Mouse (Mus musculus): Measurements from ENCODE around the gene Dram1. TPM values are rescaled to one million over a fixed set of nuclear protein-coding genes. Genes with fewer than 3 reads are reported as not detected.

Dram1 gene
- polyA plus RNA-seq, 1 experiment, result 8.4 TPM

- Histone ChIP-seq H3K4me3 (replicated peaks; ENCODE audit: control insufficient read depth, low read depth, low read length) (peak overlapping the region; percentile 10), H3K4me1 (ENCODE audit: control insufficient read depth, insufficient read depth, low read length) (peaks cover 1% of the 10 kb centered on the region), H3K27ac (ENCODE audit: control insufficient read depth, insufficient read depth, low read depth, low read length, poor library complexity) (peak overlapping the region; percentile 43)
- WGBS, result 61% methylated on average over 17 of the region's 17 CpGs
- no peak for TF ChIP-seq CTCF (IDR thresholded peaks at IDR 0.05; ENCODE audit: control insufficient read depth, insufficient read depth, low read length)
- TF ChIP-seq POLR2A (IDR thresholded peaks at IDR 0.05; ENCODE audit: borderline replicate concordance, control insufficient read depth, low read depth, low read length), result no peak
Observed at GRCm38 (mm10) chr10:88412290-88412995, 33.6 kb upstream of the Dram1 start.

GRCm38 (mm10) chr10:88409751-88410150 is 30.9 kb upstream of the Dram1 start:
- peaks cover 1% of the 10 kb centered on the region for H3K4me1 ChIP-seq (ENCODE audit: control insufficient read depth, insufficient read depth, low read length)
- no peak overlapping the region for H3K4me3 ChIP-seq (replicated peaks; ENCODE audit: control insufficient read depth, low read depth, low read length)
- no peak for TF ChIP-seq CTCF (IDR thresholded peaks at IDR 0.05; ENCODE audit: control insufficient read depth, insufficient read depth, low read length)
- TF ChIP-seq POLR2A (IDR thresholded peaks at IDR 0.05; ENCODE audit: borderline replicate concordance, control insufficient read depth, low read depth, low read length), result no peak
- 36% methylated on average over 2 of the region's 2 CpGs for WGBS
- no peak overlapping the region for H3K27ac ChIP-seq (ENCODE audit: control insufficient read depth, insufficient read depth, low read depth, low read length, poor library complexity)

GRCm38 (mm10) chr10:88407875-88408631 is 29.2 kb upstream of the Dram1 start:
- Histone ChIP-seq H3K4me1 (ENCODE audit: control insufficient read depth, insufficient read depth, low read length) (peaks cover 1% of the 10 kb centered on the region), H3K4me3 (replicated peaks; ENCODE audit: control insufficient read depth, low read depth, low read length) (no peak overlapping the region), H3K27ac (ENCODE audit: control insufficient read depth, insufficient read depth, low read depth, low read length, poor library complexity) (no peak overlapping the region)
- 78% methylated on average over 12 of the region's 12 CpGs for WGBS
- TF ChIP-seq POLR2A (IDR thresholded peaks at IDR 0.05; ENCODE audit: borderline replicate concordance, control insufficient read depth, low read depth, low read length), result no peak
- TF ChIP-seq CTCF (IDR thresholded peaks at IDR 0.05; ENCODE audit: control insufficient read depth, insufficient read depth, low read length), result no peak

- H3K4me1 ChIP-seq (ENCODE audit: control insufficient read depth, insufficient read depth, low read length), result peaks cover 1% of the 10 kb centered on the region
- TF ChIP-seq POLR2A (IDR thresholded peaks at IDR 0.05; ENCODE audit: borderline replicate concordance, control insufficient read depth, low read depth, low read length) (no peak), CTCF (IDR thresholded peaks at IDR 0.05; ENCODE audit: control insufficient read depth, insufficient read depth, low read length) (no peak)
- 73% methylated on average over 7 of the region's 7 CpGs for WGBS
Observed at GRCm38 (mm10) chr10:88405812-88406211, 26.9 kb upstream of the Dram1 start.

GRCm38 (mm10) chr10:88404220-88404619 is 25.3 kb upstream of the Dram1 start:
- Histone ChIP-seq H3K4me1 (ENCODE audit: control insufficient read depth, insufficient read depth, low read length) (no peaks in the 10 kb centered on the region; the same call in 1 of the 2 replicates), H3K27ac (ENCODE audit: control insufficient read depth, insufficient read depth, low read depth, low read length, poor library complexity) (no peak overlapping the region), H3K4me3 (replicated peaks; ENCODE audit: control insufficient read depth, low read depth, low read length) (no peak overlapping the region)
- TF ChIP-seq CTCF (IDR thresholded peaks at IDR 0.05; ENCODE audit: control insufficient read depth, insufficient read depth, low read length) (no peak), POLR2A (IDR thresholded peaks at IDR 0.05; ENCODE audit: borderline replicate concordance, control insufficient read depth, low read depth, low read length) (no peak)
- WGBS, result 68% methylated on average over 6 of the region's 6 CpGs

More at GRCm38 (mm10) chr10:88405812-88406211, 26.9 kb upstream of the Dram1 start:
- Histone ChIP-seq H3K4me3 (replicated peaks; ENCODE audit: control insufficient read depth, low read depth, low read length) (no peak overlapping the region), H3K27ac (ENCODE audit: control insufficient read depth, insufficient read depth, low read depth, low read length, poor library complexity) (no peak overlapping the region)

- no peak for TF ChIP-seq POLR2A (IDR thresholded peaks at IDR 0.05; ENCODE audit: borderline replicate concordance, control insufficient read depth, low read depth, low read length)
- H3K27ac ChIP-seq (ENCODE audit: control insufficient read depth, insufficient read depth, low read depth, low read length, poor library complexity), result no peak overlapping the region
- no peaks in the 10 kb centered on the region; the same call in 1 of the 2 replicates for H3K4me1 ChIP-seq (ENCODE audit: control insufficient read depth, insufficient read depth, low read length)
- H3K4me3 ChIP-seq (replicated peaks; ENCODE audit: control insufficient read depth, low read depth, low read length), result no peak overlapping the region
- 50% methylated on average over 4 of the region's 4 CpGs for WGBS
Observed at GRCm38 (mm10) chr10:88403021-88403420, 24.1 kb upstream of the Dram1 start.

GRCm38 (mm10) chr10:88399271-88399670 is 20.4 kb upstream of the Dram1 start:
- H3K27ac ChIP-seq (ENCODE audit: control insufficient read depth, insufficient read depth, low read depth, low read length, poor library complexity), result no peak overlapping the region
- no peak for TF ChIP-seq CTCF (IDR thresholded peaks at IDR 0.05; ENCODE audit: control insufficient read depth, insufficient read depth, low read length)
- no peak for TF ChIP-seq POLR2A (IDR thresholded peaks at IDR 0.05; ENCODE audit: borderline replicate concordance, control insufficient read depth, low read depth, low read length)
- no peak overlapping the region for H3K4me3 ChIP-seq (replicated peaks; ENCODE audit: control insufficient read depth, low read depth, low read length)
- H3K4me1 ChIP-seq (ENCODE audit: control insufficient read depth, insufficient read depth, low read length), result peaks cover 2% of the 10 kb centered on the region; the same call in 1 of the 2 replicates
- WGBS, result 30% methylated on average over 5 of the region's 5 CpGs

- WGBS, result 61% methylated on average over 6 of the region's 6 CpGs
- Histone ChIP-seq H3K27ac (ENCODE audit: control insufficient read depth, insufficient read depth, low read depth, low read length, poor library complexity) (no peak overlapping the region), H3K4me1 (ENCODE audit: control insufficient read depth, insufficient read depth, low read length) (peaks cover 2% of the 10 kb centered on the region; the same call in 1 of the 2 replicates), H3K4me3 (replicated peaks; ENCODE audit: control insufficient read depth, low read depth, low read length) (no peak overlapping the region)
- TF ChIP-seq CTCF (IDR thresholded peaks at IDR 0.05; ENCODE audit: control insufficient read depth, insufficient read depth, low read length) (no peak), POLR2A (IDR thresholded peaks at IDR 0.05; ENCODE audit: borderline replicate concordance, control insufficient read depth, low read depth, low read length) (no peak)
Observed at GRCm38 (mm10) chr10:88398668-88399243, 19.9 kb upstream of the Dram1 start.

All from bone marrow, adult 2 months (tissue).